Mouse (Mus musculus): ENCODE measurements around the gene Zmiz1. TPM values are rescaled to one million over a fixed set of nuclear protein-coding genes. Genes with fewer than 3 reads are reported as not detected.

Zmiz1 gene
- polyA plus RNA-seq, 1 experiment from 2014 or later, result 57.2 TPM

DNA sequence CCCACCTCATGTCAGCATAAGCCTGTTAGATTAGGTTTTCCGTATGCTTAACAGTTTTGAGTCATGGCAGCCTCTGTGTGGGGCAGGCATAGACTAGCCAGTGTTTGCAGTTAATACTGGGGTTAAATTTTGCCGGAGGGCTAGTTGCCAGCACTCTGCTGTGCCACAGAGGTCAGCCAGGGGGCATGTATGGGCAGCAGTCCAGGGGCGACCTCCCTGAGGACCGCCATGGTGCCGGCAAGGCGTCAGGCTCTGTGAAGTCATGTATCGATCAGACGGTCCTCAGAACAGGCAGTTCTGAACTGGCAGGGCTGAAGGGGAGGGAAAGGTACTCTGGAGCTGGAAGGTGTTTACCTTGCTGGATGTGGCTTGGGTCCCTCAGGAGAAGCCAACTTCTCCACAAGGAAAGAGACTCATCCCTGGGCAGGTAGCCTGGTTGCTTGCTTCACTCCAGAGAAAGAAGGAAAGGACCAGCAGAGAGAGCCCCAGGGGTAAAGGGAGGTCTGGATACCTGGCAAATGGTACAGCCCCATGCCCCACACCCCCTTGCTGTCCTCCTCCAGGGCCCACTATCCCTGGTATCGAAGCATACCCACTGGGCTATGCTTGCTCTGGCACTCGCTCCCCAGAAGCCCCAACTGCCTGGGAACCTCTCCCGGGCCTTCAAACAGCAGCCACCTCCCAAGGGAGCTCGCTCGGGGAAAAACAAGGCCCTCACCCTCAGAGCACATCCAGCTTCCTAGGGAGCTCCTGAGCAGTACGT is 151.6 kb downstream of the Zmiz1 start:
- Histone ChIP-seq H3K36me3 (peaks cover 7% of the 10 kb centered on the region; the same call in 1 of the 2 replicates), H3K27me3 (no peaks in the 10 kb centered on the region), H3K4me1 (replicated peaks) (peaks cover 93% of the 10 kb centered on the region), H3K27ac (replicated peaks) (peak overlapping the region; percentile 79), H3K4me2 (peak overlapping the region; percentile 99), H3K4me3 (peak overlapping the region; percentile 82), H3K9ac (peak overlapping the region; percentile 71), H3K9me3 (no peaks in the 10 kb centered on the region)
- no peak for ATAC-seq (ENCODE audit: low read depth)
- WGBS, result 29% methylated on average over 14 of the region's 14 CpGs

DNA sequence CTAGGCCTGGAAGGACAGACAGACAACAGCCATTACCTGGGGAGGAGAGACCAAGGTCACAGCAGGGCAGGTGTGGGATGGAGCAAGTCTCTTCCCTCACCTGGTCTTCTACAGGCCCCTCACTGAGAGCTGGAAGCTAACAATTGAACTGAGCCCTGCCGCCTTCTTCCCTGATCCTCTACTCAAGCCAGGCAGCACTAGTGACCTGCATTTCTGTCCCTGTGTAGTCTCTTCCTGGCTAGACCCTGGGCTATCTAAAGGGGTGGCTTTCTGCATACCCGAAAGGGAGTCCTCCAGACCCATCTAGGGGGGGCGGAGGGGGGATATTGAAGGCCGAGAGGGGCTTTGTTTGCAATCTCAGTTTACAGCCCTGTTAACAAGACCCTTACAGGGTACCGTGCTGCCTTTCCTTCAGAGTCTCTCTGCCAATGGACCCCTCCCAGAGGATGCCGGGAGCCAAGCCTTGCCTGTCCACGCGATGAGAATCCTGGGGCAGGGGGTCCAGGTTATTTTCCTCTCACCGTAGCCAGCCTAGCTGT is 152.2 kb downstream of the Zmiz1 start:
- ATAC-seq (ENCODE audit: low read depth), result no peak
- H3K9ac ChIP-seq, result peak overlapping the region; percentile 71
- H3K27me3 ChIP-seq, result no peaks in the 10 kb centered on the region
- WGBS, result 24% methylated on average over 9 of the region's 9 CpGs
- no peaks in the 10 kb centered on the region for H3K9me3 ChIP-seq
- peaks cover 9% of the 10 kb centered on the region; the same call in 1 of the 2 replicates for H3K36me3 ChIP-seq
- H3K4me2 ChIP-seq, result peak overlapping the region; percentile 99
- H3K4me3 ChIP-seq, result peak overlapping the region; percentile 82
- H3K27ac ChIP-seq (replicated peaks), result peak overlapping the region; percentile 79
- peaks cover 93% of the 10 kb centered on the region for H3K4me1 ChIP-seq (replicated peaks)

DNA sequence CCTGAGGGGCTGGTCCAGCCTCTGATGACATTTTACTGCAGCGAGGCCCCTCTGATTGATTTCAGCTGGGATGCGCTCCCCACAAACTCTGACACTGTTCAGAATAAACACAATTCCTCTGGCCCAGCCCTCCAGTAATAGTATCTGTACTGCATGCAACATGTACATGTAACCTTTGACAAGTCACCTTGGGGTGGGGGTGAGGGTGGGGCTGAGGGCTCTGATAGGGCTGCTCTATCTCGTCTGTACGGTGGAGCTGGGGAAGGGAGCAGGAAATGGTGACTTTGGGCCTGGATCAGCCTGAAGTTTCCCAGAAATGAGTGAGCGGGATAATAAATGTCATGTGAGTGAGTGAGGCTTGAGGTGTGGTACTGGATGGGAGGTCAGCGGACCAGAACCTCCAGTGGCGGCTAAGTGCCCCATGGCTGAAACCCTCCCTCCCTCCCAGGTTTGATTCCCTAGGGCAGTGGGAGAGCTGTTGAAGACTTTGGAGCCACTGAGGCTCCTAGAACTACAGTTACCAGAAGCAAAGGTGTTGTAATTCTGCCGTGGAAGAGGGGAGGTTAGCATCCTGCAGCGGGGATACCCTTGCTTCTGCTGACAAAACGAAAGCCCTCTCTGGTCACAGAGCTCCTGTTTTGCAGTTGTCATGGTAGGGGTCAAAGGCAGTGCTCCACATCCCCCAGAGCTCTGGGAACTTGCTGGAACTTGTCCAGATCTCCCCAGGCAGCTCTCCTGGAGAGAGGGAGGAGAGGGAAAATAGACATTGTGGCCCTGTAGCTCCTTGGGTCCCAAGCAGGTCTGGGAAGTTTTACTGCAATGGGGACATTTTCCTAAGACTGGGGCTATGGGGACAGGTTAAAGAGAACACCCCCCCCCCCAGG is 153.1 kb downstream of the Zmiz1 start:
- Histone ChIP-seq H3K4me1 (replicated peaks) (peaks cover 93% of the 10 kb centered on the region), H3K4me2 (peak overlapping the region; percentile 99), H3K9ac (peak overlapping the region; percentile 71), H3K27ac (replicated peaks) (peak overlapping the region; percentile 79), H3K4me3 (peak overlapping the region; percentile 82; the same call in 1 of the 2 replicates), H3K9me3 (no peaks in the 10 kb centered on the region), H3K36me3 (peaks cover 9% of the 10 kb centered on the region; the same call in 1 of the 2 replicates), H3K27me3 (no peaks in the 10 kb centered on the region)
- whole genome bisulfite sequencing, result 65% methylated on average over 10 of the region's 10 CpGs
- ATAC-seq (ENCODE audit: low read depth), result no peak

DNA sequence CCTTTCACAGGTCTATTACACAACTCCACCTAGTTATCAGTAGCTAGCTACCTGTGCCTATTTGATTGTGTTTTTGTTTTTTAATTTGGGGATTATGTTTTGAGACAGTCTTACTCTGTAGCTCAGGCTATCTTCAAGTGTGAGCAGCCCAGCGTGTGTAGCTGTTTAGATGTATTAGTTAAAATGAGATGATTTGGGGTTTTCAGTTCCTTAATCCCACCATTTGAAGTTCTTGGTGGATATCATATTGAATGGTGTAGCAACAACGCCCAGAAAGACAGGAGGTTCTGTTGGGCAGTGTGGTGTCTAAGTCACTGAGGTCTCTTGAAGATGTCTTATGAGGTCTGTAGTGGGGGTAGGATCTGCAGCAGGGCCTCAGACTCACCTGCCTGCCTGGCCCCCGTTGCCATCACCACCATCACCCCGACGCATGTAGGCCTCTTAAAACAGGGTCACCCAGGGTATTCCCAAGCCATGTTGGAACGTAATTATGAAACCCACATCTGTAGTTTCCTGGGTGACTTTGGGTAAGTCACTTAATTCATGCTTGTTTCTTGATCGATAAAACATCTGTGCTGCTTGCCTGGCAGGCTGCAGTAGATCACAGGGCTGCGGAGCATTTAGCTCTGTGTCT is 155.1 kb downstream of the Zmiz1 start:
- H3K4me3 ChIP-seq, result no peak overlapping the region
- WGBS, result 89% methylated on average over 8 of the region's 8 CpGs
- 0 out of 2 replicates have a peak overlapping the region, but pooled peaks have one; percentile 10 for H3K27ac ChIP-seq (replicated peaks)
- peaks cover 99% of the 10 kb centered on the region for H3K4me1 ChIP-seq (replicated peaks)
- no peak overlapping the region for H3K9ac ChIP-seq
- ATAC-seq (ENCODE audit: low read depth), result no peak
- no peak overlapping the region for H3K4me2 ChIP-seq
- H3K9me3 ChIP-seq, result no peaks in the 10 kb centered on the region
- H3K36me3 ChIP-seq, result peaks cover 9% of the 10 kb centered on the region; the same call in 1 of the 2 replicates
- no peaks in the 10 kb centered on the region for H3K27me3 ChIP-seq

DNA sequence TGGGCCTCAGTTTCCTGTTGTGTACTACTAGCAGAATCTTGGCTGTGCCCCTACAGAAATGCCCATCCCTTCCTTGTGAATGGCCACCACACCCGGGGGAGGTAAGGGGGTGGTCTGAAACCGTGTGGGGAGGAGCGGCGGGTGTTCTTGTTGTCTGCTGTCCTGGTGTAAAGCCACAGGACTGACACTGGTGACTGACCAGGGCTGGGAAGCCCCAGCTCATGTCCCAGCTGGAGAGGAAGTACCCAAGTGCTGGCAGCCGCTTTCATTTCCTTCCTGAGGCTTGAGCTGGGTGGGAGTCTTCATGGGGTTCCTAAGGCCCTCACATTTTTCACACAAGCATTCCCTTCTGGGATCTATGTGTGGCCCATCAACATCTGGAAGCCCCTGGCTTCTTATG is 155.7 kb downstream of the Zmiz1 start:
- ATAC-seq (ENCODE audit: low read depth), result no peak
- Histone ChIP-seq H3K4me3 (no peak overlapping the region), H3K4me2 (no peak overlapping the region), H3K27me3 (no peaks in the 10 kb centered on the region), H3K27ac (replicated peaks) (0 out of 2 replicates have a peak overlapping the region, but pooled peaks have one; percentile 10), H3K4me1 (replicated peaks) (peaks cover 100% of the 10 kb centered on the region), H3K36me3 (peaks cover 9% of the 10 kb centered on the region; the same call in 1 of the 2 replicates), H3K9ac (peak overlapping the region; percentile 39; the same call in 1 of the 2 replicates), H3K9me3 (no peaks in the 10 kb centered on the region)
- WGBS, result 78% methylated on average over 5 of the region's 5 CpGs

DNA sequence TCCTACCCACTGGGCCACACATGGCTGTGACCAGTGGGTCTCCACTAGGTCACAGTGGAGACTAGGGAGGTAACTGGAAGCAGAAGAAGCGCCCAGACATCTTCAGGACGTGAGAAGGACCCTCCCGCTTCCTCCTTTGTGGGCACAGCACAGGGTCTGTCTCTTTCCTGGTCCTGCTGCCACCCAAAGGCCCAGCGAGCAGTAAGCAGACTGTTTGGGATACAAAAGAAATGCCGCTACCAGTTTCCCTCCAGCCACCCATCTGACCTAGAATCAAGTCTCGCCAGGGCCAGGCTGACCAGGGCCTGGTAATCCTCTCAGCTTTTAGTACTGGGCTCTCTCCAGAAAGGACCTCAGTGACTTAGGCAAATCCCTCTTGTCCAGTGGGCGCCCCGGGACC is 156.6 kb downstream of the Zmiz1 start:
- ATAC-seq (ENCODE audit: low read depth), result no peak
- 91% methylated on average over 8 of the region's 8 CpGs for WGBS
- no peak overlapping the region for H3K4me3 ChIP-seq
- H3K9me3 ChIP-seq, result no peaks in the 10 kb centered on the region
- H3K27ac ChIP-seq (replicated peaks), result 0 out of 2 replicates have a peak overlapping the region, but pooled peaks have one; percentile 24
- peaks cover 9% of the 10 kb centered on the region; the same call in 1 of the 2 replicates for H3K36me3 ChIP-seq
- peaks cover 100% of the 10 kb centered on the region for H3K4me1 ChIP-seq (replicated peaks)
- H3K27me3 ChIP-seq, result no peaks in the 10 kb centered on the region
- no peak overlapping the region for H3K4me2 ChIP-seq
- H3K9ac ChIP-seq, result peak overlapping the region; percentile 39

DNA sequence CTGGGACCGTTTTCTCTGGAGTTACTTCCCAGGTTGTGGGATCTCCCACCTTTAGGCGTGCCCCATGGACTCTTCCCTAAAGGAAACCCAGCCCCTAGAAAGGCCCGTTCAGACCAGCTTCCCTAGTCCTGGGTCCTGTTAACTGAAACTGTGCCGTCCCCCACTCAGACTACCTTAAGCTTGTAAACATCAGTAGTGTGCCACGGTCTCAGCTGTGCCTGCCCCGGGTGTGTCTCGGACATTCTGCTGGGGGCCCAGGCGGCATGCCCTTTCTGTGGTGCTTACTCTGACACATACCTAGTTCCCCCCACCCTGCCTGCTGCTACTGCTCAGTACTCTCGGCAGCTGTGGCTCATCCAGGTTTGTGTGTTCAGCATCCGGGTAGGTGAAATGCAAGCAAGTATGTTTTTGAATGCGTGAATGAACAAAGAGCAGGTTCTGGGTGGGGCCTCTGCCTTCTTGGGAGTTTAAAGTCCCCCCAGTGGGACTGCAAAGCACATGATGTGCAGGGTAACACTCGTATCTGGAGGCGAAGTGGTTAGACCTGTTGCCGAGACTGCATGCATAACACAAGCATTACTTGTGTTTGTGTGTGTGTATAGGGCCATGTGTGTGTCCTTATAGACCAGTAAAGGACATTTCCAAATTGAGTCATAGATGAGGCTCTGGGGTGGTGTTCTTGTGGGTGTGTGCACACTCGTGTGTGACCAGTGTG is 157.2 kb downstream of the Zmiz1 start:
- Histone ChIP-seq H3K36me3 (peaks cover 9% of the 10 kb centered on the region; the same call in 1 of the 2 replicates), H3K4me1 (replicated peaks) (peaks cover 100% of the 10 kb centered on the region), H3K9me3 (no peaks in the 10 kb centered on the region), H3K27me3 (no peaks in the 10 kb centered on the region), H3K27ac (replicated peaks) (0 out of 2 replicates have a peak overlapping the region, but pooled peaks have one; percentile 18), H3K9ac (peak overlapping the region; percentile 43; the same call in 1 of the 2 replicates), H3K4me2 (no peak overlapping the region), H3K4me3 (no peak overlapping the region)
- WGBS, result 83% methylated on average over 15 of the region's 15 CpGs
- ATAC-seq (ENCODE audit: low read depth), result no peak

DNA sequence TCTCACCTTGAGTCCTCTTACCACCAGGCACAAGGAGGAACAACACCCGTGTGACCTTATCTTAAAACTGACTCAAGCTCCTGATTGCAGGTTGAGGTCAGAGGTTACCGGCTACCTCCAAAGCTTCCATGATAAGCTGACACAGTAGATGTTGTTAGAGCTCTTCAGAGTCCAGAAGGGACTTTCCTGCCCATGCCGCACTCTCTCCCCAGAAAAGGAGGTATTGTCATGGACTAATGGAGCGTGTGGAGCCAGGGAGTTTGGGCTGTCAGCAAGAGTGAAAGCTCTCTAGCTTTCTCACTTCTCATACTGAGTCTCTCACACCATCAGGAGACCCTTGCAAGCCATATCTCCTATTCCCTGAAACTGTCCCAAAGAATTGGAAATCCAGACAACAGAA is 158.3 kb downstream of the Zmiz1 start:
- Histone ChIP-seq H3K9ac (no peak overlapping the region), H3K36me3 (peaks cover 5% of the 10 kb centered on the region; the same call in 1 of the 2 replicates), H3K9me3 (no peaks in the 10 kb centered on the region), H3K27me3 (no peaks in the 10 kb centered on the region), H3K4me2 (no peak overlapping the region), H3K27ac (replicated peaks) (no peak overlapping the region), H3K4me1 (replicated peaks) (peaks cover 100% of the 10 kb centered on the region), H3K4me3 (no peak overlapping the region)
- no peak for ATAC-seq (ENCODE audit: low read depth)
- 55% methylated on average over 4 of the region's 4 CpGs for WGBS

DNA sequence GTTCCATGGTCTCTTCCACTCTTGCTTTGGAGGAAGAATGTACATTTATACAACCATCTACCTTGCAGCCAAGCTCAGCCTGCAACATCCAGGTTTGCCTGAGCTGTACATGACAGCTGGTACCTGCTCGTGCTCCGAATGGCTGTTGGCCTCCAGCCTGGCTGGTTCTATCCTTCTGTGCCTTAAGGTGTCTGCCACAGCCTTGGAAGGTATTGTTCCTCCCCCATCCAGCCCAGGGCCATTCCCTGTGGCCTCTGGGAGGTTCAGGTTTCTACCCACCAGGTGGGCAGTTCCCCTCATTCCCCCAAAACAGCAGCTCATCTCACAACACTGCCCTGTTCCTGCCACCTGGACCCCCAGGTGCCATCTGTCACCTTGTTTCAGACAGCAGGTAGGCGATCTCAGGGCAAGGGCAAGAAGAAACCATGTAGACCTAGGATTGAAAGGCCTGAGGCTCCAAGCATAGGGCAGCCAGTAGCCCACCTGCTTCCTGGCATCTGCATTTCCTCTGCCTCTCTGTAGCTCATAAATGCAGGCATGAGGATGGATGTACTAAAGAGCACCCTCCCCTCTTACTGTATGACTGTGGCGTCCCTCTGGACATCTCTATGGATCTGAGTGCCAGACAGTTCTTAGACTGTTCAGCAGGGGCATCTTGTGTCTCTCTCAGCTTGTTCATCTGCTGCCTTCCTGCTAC is 160.2 kb downstream of the Zmiz1 start:
- Histone ChIP-seq H3K4me1 (replicated peaks) (peaks cover 100% of the 10 kb centered on the region), H3K27me3 (no peaks in the 10 kb centered on the region), H3K27ac (replicated peaks) (peak overlapping the region; percentile 71), H3K9me3 (no peaks in the 10 kb centered on the region), H3K4me3 (no peak overlapping the region), H3K9ac (peak overlapping the region; percentile 52), H3K4me2 (0 out of 2 replicates have a peak overlapping the region, but pooled peaks have one; percentile 2), H3K36me3 (peaks cover 9% of the 10 kb centered on the region)
- 62% methylated on average over 4 of the region's 4 CpGs for WGBS
- ATAC-seq (ENCODE audit: low read depth), result no peak

DNA sequence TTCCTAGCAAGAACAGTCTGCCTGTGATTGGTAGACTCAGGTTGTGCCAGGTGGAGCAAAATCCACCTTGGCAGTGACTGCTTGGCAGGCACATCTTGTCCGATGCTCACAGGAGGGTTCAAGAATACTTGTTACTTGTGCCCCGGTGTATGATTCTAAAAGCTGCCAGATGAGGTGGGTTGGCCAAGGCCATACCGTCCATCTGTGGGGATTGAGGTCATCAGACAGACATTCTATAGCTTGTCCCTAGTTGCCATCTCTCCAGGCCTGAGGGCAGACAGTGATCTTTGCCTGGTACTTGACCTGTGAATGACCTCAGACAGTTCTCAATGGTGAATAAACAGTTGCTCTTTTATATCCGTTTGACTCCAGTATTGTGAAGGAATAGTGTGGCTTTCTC is 161.8 kb downstream of the Zmiz1 start:
- Histone ChIP-seq H3K4me3 (no peak overlapping the region), H3K9ac (peak overlapping the region; percentile 1; the same call in 1 of the 2 replicates), H3K9me3 (no peaks in the 10 kb centered on the region), H3K4me1 (replicated peaks) (peaks cover 99% of the 10 kb centered on the region), H3K27ac (replicated peaks) (0 out of 2 replicates have a peak overlapping the region, but pooled peaks have one; percentile 94), H3K36me3 (peaks cover 12% of the 10 kb centered on the region), H3K4me2 (no peak overlapping the region; the same call in 1 of the 2 replicates), H3K27me3 (no peaks in the 10 kb centered on the region)
- no peak for ATAC-seq (ENCODE audit: low read depth)
- 36% methylated on average over 4 of the region's 4 CpGs for WGBS

All from neural tube, embryonic 13.5 days (tissue).